Mouse (Mus musculus): Measurements from ENCODE around the gene Tmem202. TPM values are rescaled to one million over a fixed set of nuclear protein-coding genes. Genes with fewer than 3 reads are reported as not detected.

Gene Tmem202
- total RNA-seq, 2 experiments from 2014 or later = 0.94 TPM; not detected in 1

Other genes starting within 250 kb of the Tmem202 start
- gene Adpgk, start 248.3 kb downstream of the Tmem202 start, total RNA-seq (2021) = 1 to 10 TPM; 7.1 to 7.5 TPM
- 1 to 10 TPM; 3.6 to 4.7 TPM for gene Bbs4, start 186.3 kb downstream of the Tmem202 start, total RNA-seq (2021)
- 100 to 1,000 TPM in 1 of 2 experiments, 10 to 100 TPM in 1; 90.4 to 100 TPM for gene Arih1, start 53.2 kb downstream of the Tmem202 start, total RNA-seq (2021)
- 10 to 100 TPM; 21.6 to 29.0 TPM for gene Hexa, start 307 bp downstream of the Tmem202 start, total RNA-seq (2021)
- gene Celf6, start 38.1 kb upstream of the Tmem202 start, total RNA-seq (2021) = not detected
- 10 to 100 TPM; 18.6 to 20.3 TPM for gene Parp6, start 77.4 kb upstream of the Tmem202 start, total RNA-seq (2021)
- 1,000 to 10,000 TPM; 2,850 to 2,853 TPM for gene Pkm, start 116.5 kb upstream of the Tmem202 start, total RNA-seq (2021)
- gene Gramd2, start 140.3 kb upstream of the Tmem202 start, total RNA-seq (2021) = under 1 TPM in 1 of 2 experiments, not detected in 1; 0.27 TPM
- 1 to 10 TPM; 8.9 to 9.2 TPM for gene Senp8, start 210.9 kb upstream of the Tmem202 start, total RNA-seq (2021)
- 1 to 10 TPM; 7.8 to 9.6 TPM for gene Myo9a, start 211.0 kb upstream of the Tmem202 start, total RNA-seq (2021)